Mouse (Mus musculus) embryonic fibroblast, embryonic 13.5 days (primary cell): ENCODE data around the gene Lmod2. TPM values are rescaled to one million over a fixed set of nuclear protein-coding genes. Genes with fewer than 3 reads are reported as not detected.

Experiments
- H3K27ac ChIP-seq: 2 replicates; pipeline ENCODE4 v1.5.1; 2012; ENCODE audit warnings: low read length, control low read depth, inconsistent platforms; ENCODE audit not compliant: insufficient read depth
- H3K4me1 ChIP-seq: 2 replicates; pipeline ENCODE4 v1.6.1; 2011; ENCODE audit warnings: low read length; ENCODE audit not compliant: control insufficient read depth, insufficient read depth
- H3K4me3 ChIP-seq: 2 replicates; pipeline ENCODE4 v1.5.1; 2011; ENCODE audit warnings: mild to moderate bottlenecking, control low read depth, low read length; ENCODE audit not compliant: insufficient read depth
- CTCF ChIP-seq: IDR thresholded peaks from 2 replicates; pipeline ENCODE4 v1.5.1; 2011; ENCODE audit warnings: mild to moderate bottlenecking, control low read depth, low read length, moderate library complexity, borderline replicate concordance; ENCODE audit not compliant: insufficient read depth
- POLR2A ChIP-seq: IDR thresholded peaks from 2 replicates; pipeline ENCODE4 v1.6.1; 2011; ENCODE audit warnings: low read depth, mild to moderate bottlenecking, control low read depth, low read length, moderate library complexity
- polyA plus RNA-seq: library from polyadenylated mRNA; stranded (reverse); fragments of >200 nt; gene quantifications from 2 replicates; pipeline ENCODE4 v1.2.4, GENCODE M21; 2011; ENCODE audit warnings: low read depth; ENCODE audit not compliant: missing spikeins, insufficient read length

Gene Lmod2
- not detected in 2 replicates for polyA plus RNA-seq

DNA sequence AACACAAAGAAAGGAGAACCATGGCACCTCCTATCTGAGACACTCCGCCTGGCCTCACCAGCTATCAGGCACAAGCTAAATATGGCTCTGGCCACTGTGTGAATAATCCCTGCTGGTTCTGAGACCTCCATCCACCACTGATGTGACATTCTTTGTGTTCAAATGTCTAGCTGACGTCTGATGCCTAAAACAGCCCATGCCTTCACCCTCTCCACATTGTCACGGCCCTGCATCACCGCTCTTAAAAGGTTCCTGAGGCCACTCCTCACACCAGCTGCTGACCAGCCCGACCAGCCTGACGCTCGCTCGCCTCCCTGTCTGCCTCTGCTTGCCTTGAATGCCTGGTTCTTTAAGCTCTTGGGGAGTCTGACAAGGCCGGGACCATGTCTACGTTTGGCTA, at the start of gene Lmod2:
Lmod2 (plus strand) TSS at position 263 of the 400 bp plus-strand sequence.
- H3K27ac ChIP-seq = no peak within 1 kb of the TSS
- TF ChIP-seq CTCF (no peak), POLR2A (no peak)
- no peaks in the 10 kb centered on the region for H3K4me1 ChIP-seq
- H3K4me3 ChIP-seq = no peak within 1 kb of the TSS

DNA sequence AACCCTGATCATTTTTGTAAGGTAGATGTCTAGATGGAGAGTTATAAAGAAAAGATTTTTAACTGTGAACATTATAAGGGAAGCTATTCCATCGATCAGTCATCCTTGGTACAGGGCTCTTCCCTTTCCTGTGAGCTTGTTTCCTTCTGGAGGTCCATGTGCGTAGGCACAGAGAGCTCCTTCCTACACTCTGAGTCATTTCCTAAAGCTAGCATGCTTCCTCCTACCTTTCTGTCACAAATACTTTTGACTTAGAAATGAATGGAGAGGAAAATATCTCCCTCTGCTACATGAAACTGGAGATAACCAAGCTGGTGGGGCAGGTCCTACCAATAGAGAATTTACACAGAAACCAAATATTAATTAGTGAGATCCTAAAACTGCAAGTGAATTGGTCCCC, 47.8 kb upstream of the Lmod2 start:
- H3K27ac ChIP-seq = no peak overlapping the region
- peaks cover 3% of the 10 kb centered on the region for H3K4me1 ChIP-seq
- no peak for TF ChIP-seq CTCF
- TF ChIP-seq POLR2A = no peak
- H3K4me3 ChIP-seq = no peak overlapping the region

DNA sequence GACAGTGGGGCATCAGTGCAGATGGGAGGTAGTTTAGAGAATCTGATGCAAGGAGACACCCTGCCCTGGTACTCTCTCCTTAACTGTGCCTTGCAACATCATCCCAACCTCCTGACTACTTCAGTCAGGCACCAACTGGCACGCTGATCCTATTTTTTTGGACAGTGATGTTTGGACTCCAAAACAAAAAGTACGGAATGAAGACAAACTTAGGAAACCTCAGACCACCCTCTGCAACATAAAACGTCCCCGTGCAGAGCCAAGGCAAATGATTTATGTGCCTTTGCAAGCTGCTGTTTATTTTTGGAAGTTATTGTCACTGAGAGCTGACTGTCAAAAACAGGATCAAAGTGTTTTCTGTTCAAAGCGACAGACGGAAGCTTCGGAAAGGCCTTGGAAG, 45.5 kb upstream of the Lmod2 start:
- H3K4me3 ChIP-seq = no peak overlapping the region
- no peak overlapping the region for H3K27ac ChIP-seq
- TF ChIP-seq POLR2A (no peak), CTCF (no peak)
- H3K4me1 ChIP-seq = peaks cover 14% of the 10 kb centered on the region

DNA sequence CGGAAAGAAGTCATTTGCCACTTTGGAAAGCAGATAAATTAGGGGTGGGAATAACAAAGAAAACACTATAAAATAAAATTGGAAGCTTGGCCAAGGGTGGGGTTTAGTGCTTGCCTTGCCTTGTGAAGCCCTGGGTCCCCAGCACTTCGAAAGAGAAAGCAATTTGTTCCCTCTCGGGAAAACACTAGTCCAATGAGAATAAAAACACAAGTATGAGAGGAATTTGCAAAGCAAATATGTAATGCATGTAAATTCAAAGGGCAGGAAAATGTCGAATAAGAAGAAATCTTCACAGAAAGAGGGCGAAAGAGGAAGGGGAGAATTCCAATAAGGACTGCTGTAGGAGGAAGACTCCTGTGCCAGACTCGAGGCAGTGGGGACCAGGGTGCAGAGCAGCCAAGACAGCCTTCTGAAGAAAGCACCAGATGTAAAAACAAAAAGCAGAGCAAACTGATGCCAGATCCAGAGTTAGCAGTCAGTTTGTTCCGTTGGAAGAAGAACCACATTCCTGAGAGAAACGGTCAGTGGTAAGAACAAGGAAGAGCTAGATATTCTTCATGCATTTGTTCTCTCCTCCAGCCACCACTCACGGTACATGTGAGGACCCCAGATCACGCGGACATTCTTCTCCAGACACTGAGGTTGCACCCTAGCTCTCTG, 43.0 kb upstream of the Lmod2 start:
- Histone ChIP-seq H3K4me1 (peaks cover 14% of the 10 kb centered on the region), H3K4me3 (peak overlapping the region; percentile 16; the same call in 1 of the 2 replicates), H3K27ac (peak overlapping the region; percentile 70)
- TF ChIP-seq POLR2A = no peak
- TF ChIP-seq CTCF = no peak

DNA sequence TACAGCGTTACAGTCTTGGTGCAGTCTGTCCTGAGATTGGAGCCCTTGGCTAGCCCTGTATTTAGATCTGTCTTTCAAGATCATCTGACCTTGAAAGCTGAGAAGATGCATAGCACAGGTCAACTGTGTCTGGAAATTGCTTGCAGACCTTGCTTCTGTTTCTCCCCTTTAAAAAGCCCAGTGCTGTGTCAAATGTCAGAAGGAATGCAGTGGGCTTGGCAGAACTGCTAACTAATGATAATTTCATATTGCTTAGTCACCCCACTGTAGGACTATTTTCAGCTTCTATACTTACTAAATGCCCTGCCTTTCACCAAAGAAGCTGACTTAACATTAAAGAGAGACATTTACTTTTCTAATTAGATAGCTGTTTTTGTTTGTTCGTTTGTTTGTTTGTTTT, 42.1 kb upstream of the Lmod2 start:
- no peak overlapping the region for H3K4me3 ChIP-seq
- TF ChIP-seq CTCF (no peak), POLR2A (no peak)
- H3K27ac ChIP-seq = peak overlapping the region; percentile 70
- H3K4me1 ChIP-seq = peaks cover 14% of the 10 kb centered on the region

DNA sequence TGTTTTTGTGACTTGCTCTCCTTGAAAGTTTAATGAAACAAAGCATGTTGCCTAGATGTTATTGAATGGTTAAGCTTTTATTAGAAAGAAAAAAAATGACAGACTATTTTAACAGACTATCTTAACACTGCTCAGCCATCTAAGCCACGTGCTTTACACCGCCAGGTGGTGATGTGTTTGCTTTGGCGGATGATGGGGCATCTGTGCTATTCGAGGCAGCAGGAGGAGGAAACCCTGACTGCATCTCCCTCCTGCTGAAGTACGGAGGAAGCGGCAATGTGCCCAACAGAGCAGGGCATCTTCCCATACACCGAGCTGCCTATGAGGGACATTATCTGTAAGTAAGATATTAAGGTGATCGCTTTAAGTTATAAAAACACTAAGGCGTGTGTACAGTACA, 33.5 kb upstream of the Lmod2 start:
- Histone ChIP-seq H3K4me1 (no peaks in the 10 kb centered on the region), H3K27ac (no peak overlapping the region), H3K4me3 (no peak overlapping the region)
- TF ChIP-seq CTCF (no peak), POLR2A (no peak)

DNA sequence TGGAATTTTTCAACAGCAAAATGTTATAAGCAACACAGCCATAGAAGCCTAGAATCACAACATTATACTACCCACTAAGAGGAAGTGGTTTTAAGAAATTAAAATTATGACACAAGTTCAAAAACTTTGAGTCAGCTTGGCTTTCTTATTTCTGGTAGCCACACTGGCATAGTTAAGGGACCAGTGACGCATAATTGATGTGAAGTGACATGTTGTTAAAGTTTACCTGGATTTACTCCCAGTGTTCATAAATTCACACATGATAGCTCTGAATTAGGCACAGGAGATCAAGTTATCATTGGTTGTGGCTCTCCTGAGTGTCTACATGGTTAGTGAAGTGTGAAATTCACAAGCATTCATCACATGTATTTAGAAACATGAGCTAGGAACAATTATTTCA, 32.7 kb upstream of the Lmod2 start:
- no peaks in the 10 kb centered on the region for H3K4me1 ChIP-seq
- no peak for TF ChIP-seq POLR2A
- TF ChIP-seq CTCF = no peak
- no peak overlapping the region for H3K27ac ChIP-seq
- no peak overlapping the region for H3K4me3 ChIP-seq

DNA sequence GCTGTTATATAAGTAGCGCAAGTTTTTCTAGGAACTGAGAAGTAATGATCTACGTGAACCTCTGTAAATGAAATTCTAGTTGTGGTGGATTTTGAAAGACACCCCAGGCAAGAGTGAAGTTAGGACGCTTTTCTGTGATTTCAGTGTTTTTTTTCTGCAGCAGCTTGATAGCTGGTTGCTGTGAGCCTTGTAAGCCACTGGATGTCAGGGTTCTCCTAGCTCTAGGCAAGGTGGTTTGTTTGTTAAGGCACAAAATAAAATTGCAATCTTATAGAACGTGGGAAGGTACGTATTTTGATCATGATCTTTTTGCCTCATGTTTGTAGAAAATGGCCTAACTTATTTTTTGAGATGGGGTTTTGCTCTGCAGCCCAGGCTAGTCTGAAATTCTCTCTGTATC, 28.6 kb upstream of the Lmod2 start:
- H3K27ac ChIP-seq = no peak overlapping the region
- no peaks in the 10 kb centered on the region for H3K4me1 ChIP-seq
- no peak overlapping the region for H3K4me3 ChIP-seq
- no peak for TF ChIP-seq CTCF
- no peak for TF ChIP-seq POLR2A

DNA sequence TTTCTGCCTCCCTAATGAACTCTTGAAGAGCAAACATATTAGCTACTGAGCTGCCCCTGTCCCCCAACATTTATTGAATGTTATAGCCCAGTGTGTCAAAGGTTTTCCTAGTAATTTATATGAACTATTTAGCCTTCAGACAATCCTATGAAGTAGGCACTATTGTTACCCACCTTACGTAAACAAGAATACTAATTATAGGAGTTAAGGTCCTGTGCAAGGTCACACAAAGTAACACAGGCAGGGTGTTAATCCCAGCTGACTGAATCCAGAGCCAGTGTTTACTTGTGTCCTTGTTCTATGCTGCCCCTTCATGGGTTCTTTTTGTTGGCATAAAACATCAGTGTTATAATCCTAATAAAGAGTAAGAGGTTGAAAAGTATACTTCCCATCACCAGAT, 27.9 kb upstream of the Lmod2 start:
- H3K4me1 ChIP-seq = no peaks in the 10 kb centered on the region
- TF ChIP-seq POLR2A = no peak
- no peak for TF ChIP-seq CTCF
- H3K4me3 ChIP-seq = no peak overlapping the region
- no peak overlapping the region for H3K27ac ChIP-seq

DNA sequence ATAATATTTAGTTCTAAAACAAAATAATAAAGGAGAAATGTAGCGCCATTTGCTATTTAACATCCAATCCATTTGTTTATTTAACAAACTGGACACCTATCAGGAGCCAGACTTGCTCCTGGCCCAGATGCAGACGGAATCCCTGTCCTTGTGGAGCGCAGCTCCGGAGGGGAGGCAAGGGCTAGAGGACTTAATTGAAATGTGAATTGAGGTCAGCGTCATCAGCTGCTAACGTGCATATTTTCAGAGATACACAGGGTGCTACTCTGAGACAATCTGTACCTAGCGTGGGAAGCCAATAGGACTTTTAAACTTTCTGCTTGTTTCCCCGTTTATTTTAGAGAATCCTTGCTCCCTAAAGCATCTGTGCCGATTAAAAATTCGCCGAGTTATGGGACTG, 27.3 kb upstream of the Lmod2 start:
- H3K4me3 ChIP-seq = no peak overlapping the region
- no peak for TF ChIP-seq CTCF
- no peaks in the 10 kb centered on the region for H3K4me1 ChIP-seq
- H3K27ac ChIP-seq = no peak overlapping the region

DNA sequence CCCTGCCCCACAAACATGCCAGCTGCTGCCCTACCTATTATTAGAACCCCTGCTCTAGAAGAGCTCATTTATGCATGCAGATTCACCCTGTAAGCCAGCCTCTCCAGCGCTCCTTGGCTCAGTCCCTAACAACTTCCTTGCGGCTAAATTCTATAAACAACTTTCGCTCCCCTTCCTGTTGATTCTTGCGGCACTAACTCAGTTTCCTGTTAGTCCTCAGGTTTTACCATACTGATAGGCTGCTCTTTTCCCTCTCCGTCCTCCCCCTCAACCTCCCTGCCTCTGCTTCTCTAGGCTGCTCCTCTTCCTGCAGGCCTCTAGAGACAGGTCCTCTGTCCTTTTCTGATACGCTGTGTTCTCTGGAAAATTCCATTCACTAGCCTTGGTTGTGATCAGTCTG, 26.4 kb upstream of the Lmod2 start:
- TF ChIP-seq CTCF (no peak), POLR2A (no peak)
- H3K27ac ChIP-seq = no peak overlapping the region
- H3K4me1 ChIP-seq = no peaks in the 10 kb centered on the region
- no peak overlapping the region for H3K4me3 ChIP-seq
